8 mouse cellular contexts compared by ENCODE assay signal in the genomic region with DNA sequence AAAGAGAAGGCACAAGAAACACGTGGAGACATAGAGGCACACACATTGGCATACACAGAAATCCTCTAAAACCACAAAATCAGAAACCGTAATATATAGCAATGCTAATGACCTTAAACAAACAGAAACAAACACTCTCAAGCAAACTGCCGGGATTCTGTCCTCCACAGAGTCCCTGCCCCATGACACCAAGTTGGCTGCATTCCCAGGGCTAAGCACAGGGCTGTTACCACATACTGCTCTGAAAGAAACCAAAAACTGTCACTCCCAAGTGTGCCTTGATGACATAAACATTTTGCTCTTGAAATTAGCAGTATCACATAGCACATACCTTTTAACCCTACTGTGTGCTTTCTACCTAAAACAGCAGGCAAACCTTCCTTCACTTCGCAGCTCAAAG.
DNase-seq lines count a peak whose midpoint lies in the region; ATAC-seq lines count a peak whose summit lies in the region.
"Had no signal": no experiment of that assay in that cellular context is flagged by ENCODE, and none has a peak within 500 bp of the region (broad histone marks: within the 10 kb centered on the region; RNA-seq: fewer than 3 reads in every experiment).

No protein-coding gene starts in this region.

- peak; percentile 73 for ATAC-seq in common myeloid progenitor, adult 5-6 weeks (replicated peaks; ENCODE audit: low read depth, poor library complexity, severe bottlenecking)
- 0 out of 2 replicates have a peak, but pooled peaks have one; percentile 43 for ATAC-seq in kidney, embryonic 15.5 days (replicated peaks; ENCODE audit: low FRiP score)

- H3K4me3 ChIP-seq in kidney, embryonic 15.5 days (replicated peaks) = no peak overlapping the region
- no peak overlapping the region for H3K4me3 ChIP-seq in limb, embryonic 10.5 days
- H3K4me3 ChIP-seq: midbrain, embryonic 12.5 days had no signal

- H3K4me2 ChIP-seq in kidney, embryonic 15.5 days = no peak overlapping the region
- H3K4me2 ChIP-seq: midbrain, embryonic 12.5 days had no signal

- H3K27ac ChIP-seq in kidney, embryonic 15.5 days = no peak overlapping the region
- H3K27ac ChIP-seq in limb, embryonic 10.5 days = no peak overlapping the region
- H3K27ac ChIP-seq: midbrain, embryonic 12.5 days had no signal

- DNase-seq in ovary, adult 18-20 months (ENCODE audit: low spot score) = peak; percentile 57
- no peak for DNase-seq in ovary, postnatal 10 days (ENCODE audit: low spot score)
- peak; percentile 33 for DNase-seq in ovary, postnatal 14 days (ENCODE audit: low spot score)
- DNase-seq in limb, embryonic 10.5 days (ENCODE audit: low spot score) = no peak
- DNase-seq in layer of hippocampus, adult 8-10 months (ENCODE audit: low spot score in 2 of 2) = no peak

- peaks cover 7% of the 10 kb centered on the region; the same call in 1 of the 2 replicates for H3K4me1 ChIP-seq in kidney, embryonic 15.5 days
- no peaks in the 10 kb centered on the region for H3K4me1 ChIP-seq in limb, embryonic 10.5 days

- no peak overlapping the region for H3K9ac ChIP-seq in kidney, embryonic 15.5 days
- H3K9ac ChIP-seq: midbrain, embryonic 12.5 days had no signal

- WGBS in kidney, embryonic 15.5 days = 55% methylated on average over 4 of the region's 4 CpGs
- 78% methylated on average over 4 of the region's 4 CpGs for WGBS in limb, embryonic 10.5 days

- H3K36me3 ChIP-seq in kidney, embryonic 15.5 days = no peaks in the 10 kb centered on the region
- no peaks in the 10 kb centered on the region for H3K36me3 ChIP-seq in limb, embryonic 10.5 days
- H3K36me3 ChIP-seq: midbrain, embryonic 12.5 days had no signal

- H3K27me3 ChIP-seq in kidney, embryonic 15.5 days = no peaks in the 10 kb centered on the region
- no peaks in the 10 kb centered on the region for H3K27me3 ChIP-seq in limb, embryonic 10.5 days (ENCODE audit: low read depth, poor library complexity, severe bottlenecking)
- H3K27me3 ChIP-seq: midbrain, embryonic 12.5 days had no signal

- H3K9me3 ChIP-seq in kidney, embryonic 15.5 days (replicated peaks) = no peaks in the 10 kb centered on the region
- no peaks in the 10 kb centered on the region for H3K9me3 ChIP-seq in limb, embryonic 10.5 days (replicated peaks)
- H3K9me3 ChIP-seq: midbrain, embryonic 12.5 days had no signal

Comparison
In these comparisons a context has a peak if more than half of its experiments do, and no peak if none do; other contexts are left out.
1. DNase-seq: peak in ovary, adult 18-20 months (single experiment) and ovary, postnatal 14 days (single experiment); none in ovary, postnatal 10 days (single experiment), limb, embryonic 10.5 days (single experiment) and layer of hippocampus, adult 8-10 months (0 of 2).